In genomic region chr17:56308088-56308487, GRCm38 (mm10) we compare ENCODE assay signal across 1 mouse cellular context.
TF ChIP-seq lines count a peak whose summit lies in the region.

No protein-coding gene starts in this region.

TF ChIP-seq in CH12.LX, 34 proteins besides CTCF, POLR2A, EP300 and RAD21:
- TF ChIP-seq ZMIZ1 (IDR thresholded peaks at IDR 0.05; ENCODE audit: low read depth, low read length) (no peak), MAX (IDR thresholded peaks at IDR 0.05; ENCODE audit: low read length) (no peak), GABPA (IDR thresholded peaks at IDR 0.05; ENCODE audit: insufficient replicate concordance, low read depth, low read length) (no peak), NELFE (IDR thresholded peaks at IDR 0.05; ENCODE audit: low read depth, low read length) (no peak), E2F4 (IDR thresholded peaks at IDR 0.05; ENCODE audit: insufficient replicate concordance, low read depth, low read length) (no peak), JUN (IDR thresholded peaks at IDR 0.05; ENCODE audit: insufficient read depth, low read depth, low read length) (no peak), MYC (IDR thresholded peaks at IDR 0.05; ENCODE audit: low read depth, low read length) (no peak), ZC3H11A (IDR thresholded peaks at IDR 0.05; ENCODE audit: low read depth, low read length) (no peak), ETS1 (conservative IDR thresholded peaks at IDR 0.05; ENCODE audit: low read depth, low read length) (no peak), ELF1 (IDR thresholded peaks at IDR 0.05; ENCODE audit: low read depth, low read length) (no peak)
